Mouse (Mus musculus): Measurements from ENCODE around the gene 1700019D03Rik.

- TF ChIP-seq CTCF (IDR thresholded peaks at IDR 0.05; ENCODE audit: extremely low read depth, insufficient read length, insufficient replicate concordance, low read depth, low read length) (no peak), POLR2A (IDR thresholded peaks at IDR 0.05; ENCODE audit: low read depth, low read length) (no peak)
Measured at GRCm38 (mm10) chr1:53014716-53015115, 5.3 kb downstream of the 1700019D03Rik start.

All from small intestine, adult 2 months (tissue).